Mouse (Mus musculus) lung, adult 18-20 months (tissue): ENCODE results near the gene Lcn10.
"Not testable (repeated sequence)": the region's sequence is repeated elsewhere in the genome, so short reads cannot be mapped to it uniquely, and the experiment has no call there.

Source experiments
- DNase-seq, 2 experiments: peaks; one replicate each; pipeline ENCODE4 v3.0.0; 2022; ENCODE audit warnings: mixed read lengths in 2 of 2

The Lcn10 gene

GRCm38 (mm10) chr2:25682426-25682825 is at the start of gene Lcn10:
TSS of gene Lcn10 (plus strand) at chr2:25682726.
- DNase-seq = no peak

GRCm38 (mm10) chr2:25633616-25634015 is 48.9 kb upstream of the Lcn10 start:
- no peak for DNase-seq

- no peak for DNase-seq
These were observed 48.5 kb upstream of the Lcn10 start for GRCm38 (mm10) chr2:25634046-25634445.

GRCm38 (mm10) chr2:25639890-25640289 is 42.6 kb upstream of the Lcn10 start:
- peak; percentile 14 to 15 for DNase-seq

GRCm38 (mm10) chr2:25652902-25653301 is 29.6 kb upstream of the Lcn10 start, which contains the start of gene Lcn8:
TSS of gene Lcn8 (plus strand) at chr2:25653120.
- DNase-seq = peak in 1 of 2 experiments; percentile 9

- DNase-seq = no peak
These were observed 28.0 kb upstream of the Lcn10 start for GRCm38 (mm10) chr2:25654502-25654901.

GRCm38 (mm10) chr2:25656691-25657090 is 25.8 kb upstream of the Lcn10 start:
- DNase-seq = peak; percentile 12 to 32

- no peak for DNase-seq
These were observed 25.3 kb upstream of the Lcn10 start for GRCm38 (mm10) chr2:25657246-25657645.

- no peak for DNase-seq
These were observed 24.9 kb upstream of the Lcn10 start, which contains the start of gene Lcn5 for GRCm38 (mm10) chr2:25657652-25658051. TSS of gene Lcn5 (plus strand) at chr2:25657952.

- DNase-seq = no peak
These were observed 22.2 kb upstream of the Lcn10 start for GRCm38 (mm10) chr2:25660279-25660678.

GRCm38 (mm10) chr2:25661245-25661970 is 21.1 kb upstream of the Lcn10 start:
- no peak for DNase-seq

- DNase-seq = peak; percentile 18 to 27
These were observed 19.0 kb upstream of the Lcn10 start for GRCm38 (mm10) chr2:25663511-25663910.

GRCm38 (mm10) chr2:25664125-25664524 is 18.4 kb upstream of the Lcn10 start:
- DNase-seq = no peak

- no peak for DNase-seq
These were observed 16.0 kb upstream of the Lcn10 start for GRCm38 (mm10) chr2:25666516-25666915.

GRCm38 (mm10) chr2:25676486-25676885 is 6.0 kb upstream of the Lcn10 start, which contains the start of gene Lcn6:
TSS of gene Lcn6 (plus strand) at chr2:25676786.
- DNase-seq = no peak

- no peak for DNase-seq
These were observed 3.0 kb upstream of the Lcn10 start for GRCm38 (mm10) chr2:25679559-25679958.

- DNase-seq = no peak
These were observed 4.4 kb downstream of the Lcn10 start for GRCm38 (mm10) chr2:25686941-25687340.

GRCm38 (mm10) chr2:25694605-25695004 is 12.1 kb downstream of the Lcn10 start:
- DNase-seq = peak; percentile 41 to 57

GRCm38 (mm10) chr2:25696951-25697350 is 14.4 kb downstream of the Lcn10 start:
- no peak for DNase-seq

GRCm38 (mm10) chr2:25698696-25699095 is 16.2 kb downstream of the Lcn10 start:
- no peak for DNase-seq

GRCm38 (mm10) chr2:25699743-25700142 is 17.2 kb downstream of the Lcn10 start, which contains the start of gene Obp2a:
TSS of gene Obp2a (plus strand) at chr2:25700043.
- not testable (repeated sequence) for DNase-seq

- DNase-seq = no peak
These were observed 18.5 kb downstream of the Lcn10 start for GRCm38 (mm10) chr2:25701001-25701400.

- no peak for DNase-seq
These were observed 21.2 kb downstream of the Lcn10 start for GRCm38 (mm10) chr2:25703706-25704105.

- peak; percentile 71 to 76 for DNase-seq
These were observed 24.3 kb downstream of the Lcn10 start, which contains the start of gene Bmyc for GRCm38 (mm10) chr2:25706643-25707481. TSS of gene Bmyc (plus strand) at chr2:25706739.
